Mouse (Mus musculus): ENCODE data around the gene Frg2f1. TPM values are rescaled to one million over a fixed set of nuclear protein-coding genes. Genes with fewer than 3 reads are reported as not detected.
A peak's percentile ranks its signal among the peaks of the same experiment; 100 is the strongest.

Frg2f1 gene
- polyA plus RNA-seq, 2 experiments, result 0.53 to 1.1 TPM

- Histone ChIP-seq H3K4me3 (ENCODE audit: insufficient read depth in 1 of 2, low read depth in 2 of 2, low read length in 2 of 2) (no peak overlapping the region), H3K9me3 (ENCODE audit: control insufficient read depth, low read length) (no peaks in the 10 kb centered on the region), H3K9ac (replicated peaks) (no peak overlapping the region), H3K4me2 (ENCODE audit: low read depth) (no peak overlapping the region), H3K27me3 (ENCODE audit: control insufficient read depth, insufficient read depth, low read length) (peaks cover 27% of the 10 kb centered on the region), H3K27ac (no peak overlapping the region), H3K36me3 (replicated peaks; ENCODE audit: control insufficient read depth, insufficient read depth, low read depth) (no peaks in the 10 kb centered on the region), H3K4me1 (replicated peaks; ENCODE audit: control insufficient read depth in 2 of 2, insufficient read depth in 2 of 2, low read length in 1 of 2) (no peaks in the 10 kb centered on the region; a peak in 1 of 4 replicates)
- ATAC-seq (ENCODE audit: insufficient read depth), result no peak
- no peak for DNase-seq (ENCODE audit: low read depth in 3 of 3, low spot score in 3 of 3)
- WGBS (ENCODE audit: insufficient replicate concordance), result 73% methylated on average over 10 of the region's 10 CpGs
- TF ChIP-seq CTCF (IDR thresholded peaks at IDR 0.05; ENCODE audit: low read depth), result no peak
Observed at GRCm38 (mm10) chr4:119489666-119490065, 49.7 kb downstream of the Frg2f1 start.

- ATAC-seq (ENCODE audit: insufficient read depth) (no peak), DNase-seq (ENCODE audit: low read depth in 3 of 3, low spot score in 3 of 3) (no peak)
- H3K36me3 ChIP-seq (replicated peaks; ENCODE audit: control insufficient read depth, insufficient read depth, low read depth), result no peaks in the 10 kb centered on the region
- no peaks in the 10 kb centered on the region for H3K9me3 ChIP-seq (ENCODE audit: control insufficient read depth, low read length)
- H3K4me1 ChIP-seq (replicated peaks; ENCODE audit: control insufficient read depth in 2 of 2, insufficient read depth in 2 of 2, low read length in 1 of 2), result no peaks in the 10 kb centered on the region
- no peak overlapping the region for H3K4me2 ChIP-seq (ENCODE audit: low read depth)
- TF ChIP-seq CTCF (IDR thresholded peaks at IDR 0.05; ENCODE audit: low read depth) (no peak), EP300 (IDR thresholded peaks at IDR 0.05; ENCODE audit: low read depth) (no peak)
- no peak overlapping the region for H3K4me3 ChIP-seq (ENCODE audit: insufficient read depth in 1 of 2, low read depth in 2 of 2, low read length in 2 of 2)
- H3K27ac ChIP-seq, result no peak overlapping the region
- no peak overlapping the region for H3K9ac ChIP-seq (replicated peaks)
- WGBS (ENCODE audit: insufficient replicate concordance), result 59% methylated on average over 7 of the region's 7 CpGs
- no peaks in the 10 kb centered on the region; the same call in 1 of the 2 replicates for H3K27me3 ChIP-seq (ENCODE audit: control insufficient read depth, insufficient read depth, low read length)
Observed at GRCm38 (mm10) chr4:119484882-119485281, 54.4 kb downstream of the Frg2f1 start.

DNA sequence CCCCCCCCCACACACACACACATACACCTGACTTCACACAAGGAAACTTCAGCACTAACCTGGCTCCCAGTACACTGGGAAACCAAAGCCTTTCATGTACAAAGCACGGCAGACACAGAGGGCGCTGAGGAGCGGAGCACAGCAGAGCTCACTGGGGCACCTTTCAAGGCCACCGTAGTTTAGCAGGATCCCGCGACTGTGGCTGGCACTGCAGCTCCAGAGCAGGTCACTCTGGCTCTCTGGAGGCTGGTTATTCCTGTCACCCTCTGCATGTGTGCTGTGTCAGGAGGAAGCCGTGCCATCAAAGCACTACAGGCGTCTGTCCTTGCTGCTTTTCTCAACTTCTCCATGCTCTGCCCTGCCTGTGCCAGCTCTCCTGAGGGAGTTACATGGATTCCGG lies 56.3 kb downstream of the Frg2f1 start:
- no peak overlapping the region for H3K4me2 ChIP-seq (ENCODE audit: low read depth)
- H3K4me1 ChIP-seq (replicated peaks; ENCODE audit: control insufficient read depth in 2 of 2, insufficient read depth in 2 of 2, low read length in 1 of 2), result no peaks in the 10 kb centered on the region
- WGBS (ENCODE audit: insufficient replicate concordance), result 38% methylated on average over 9 of the region's 9 CpGs
- no peaks in the 10 kb centered on the region for H3K9me3 ChIP-seq (ENCODE audit: control insufficient read depth, low read length)
- no peak for TF ChIP-seq EP300 (IDR thresholded peaks at IDR 0.05; ENCODE audit: low read depth)
- TF ChIP-seq CTCF (IDR thresholded peaks at IDR 0.05; ENCODE audit: low read depth), result 0 out of 2 replicates have a peak, but pooled peaks have one; percentile 10
- H3K9ac ChIP-seq (replicated peaks), result no peak overlapping the region
- H3K27ac ChIP-seq, result no peak overlapping the region
- no peak for ATAC-seq (ENCODE audit: insufficient read depth)
- DNase-seq (ENCODE audit: low read depth in 3 of 3, low spot score in 3 of 3), result no peak
- H3K27me3 ChIP-seq (ENCODE audit: control insufficient read depth, insufficient read depth, low read length), result no peaks in the 10 kb centered on the region; the same call in 1 of the 2 replicates
- H3K4me3 ChIP-seq (ENCODE audit: insufficient read depth in 1 of 2, low read depth in 2 of 2, low read length in 2 of 2), result no peak overlapping the region
- no peaks in the 10 kb centered on the region for H3K36me3 ChIP-seq (replicated peaks; ENCODE audit: control insufficient read depth, insufficient read depth, low read depth)

Other genes starting within 250 kb of the Frg2f1 start
- 135 and 250 TPM in 2 replicates for gene Ybx1, start 244.9 kb downstream of the Frg2f1 start, polyA plus RNA-seq (2012; rRNA removed)
- gene Ybx1, start 244.9 kb downstream of the Frg2f1 start, polyA plus RNA-seq (2014; fragmentation: Nextera tagmentation; extraction: Ambion mirVana), result 297 and 335 TPM in 2 replicates
- gene Ppih, start 219.0 kb downstream of the Frg2f1 start, polyA plus RNA-seq (2012; rRNA removed), result 42.3 and 52.2 TPM in 2 replicates
- gene Ppih, start 219.0 kb downstream of the Frg2f1 start, polyA plus RNA-seq (2014; fragmentation: Nextera tagmentation; extraction: Ambion mirVana), result 76.0 and 80.8 TPM in 2 replicates
- 0.15 and 0.41 TPM in 2 replicates for gene Ccdc30, start 124.0 kb downstream of the Frg2f1 start, polyA plus RNA-seq (2012; rRNA removed)
- gene Ccdc30, start 124.0 kb downstream of the Frg2f1 start, polyA plus RNA-seq (2014; fragmentation: Nextera tagmentation; extraction: Ambion mirVana), result 0.96 and 1.2 TPM in 2 replicates
- gene Ppcs, start 117.1 kb downstream of the Frg2f1 start, polyA plus RNA-seq (2012; rRNA removed), result 5.0 and 6.5 TPM in 2 replicates
- 14.4 and 15.5 TPM in 2 replicates for gene Ppcs, start 117.1 kb downstream of the Frg2f1 start, polyA plus RNA-seq (2014; fragmentation: Nextera tagmentation; extraction: Ambion mirVana)
- 0.04 and 0.06 TPM in 2 replicates for gene Zmynd12, start 116.7 kb downstream of the Frg2f1 start, polyA plus RNA-seq (2012; rRNA removed)
- gene Zmynd12, start 116.7 kb downstream of the Frg2f1 start, polyA plus RNA-seq (2014; fragmentation: Nextera tagmentation; extraction: Ambion mirVana), result 0.15 TPM in 2 replicates
- gene Rimkla, start 46.9 kb downstream of the Frg2f1 start, polyA plus RNA-seq (2012; rRNA removed), result 0.01 and 0.02 TPM in 2 replicates
- gene Rimkla, start 46.9 kb downstream of the Frg2f1 start, polyA plus RNA-seq (2014; fragmentation: Nextera tagmentation; extraction: Ambion mirVana), result not detected in 2 replicates
- gene Foxj3, start 2.5 kb downstream of the Frg2f1 start, polyA plus RNA-seq (2012; rRNA removed), result 4.1 and 4.7 TPM in 2 replicates
- gene Foxj3, start 2.5 kb downstream of the Frg2f1 start, polyA plus RNA-seq (2014; fragmentation: Nextera tagmentation; extraction: Ambion mirVana), result 4.5 and 5.6 TPM in 2 replicates
- gene Guca2a, start 98.2 kb upstream of the Frg2f1 start, polyA plus RNA-seq (2012; rRNA removed), result 0.14 TPM in 1 of 2 replicates, not detected in the other
- not detected in 2 replicates for gene Guca2a, start 98.2 kb upstream of the Frg2f1 start, polyA plus RNA-seq (2014; fragmentation: Nextera tagmentation; extraction: Ambion mirVana)
- 0.12 and 0.64 TPM in 2 replicates for gene Guca2b, start 119.4 kb upstream of the Frg2f1 start, polyA plus RNA-seq (2012; rRNA removed)
- not detected in 2 replicates for gene Guca2b, start 119.4 kb upstream of the Frg2f1 start, polyA plus RNA-seq (2014; fragmentation: Nextera tagmentation; extraction: Ambion mirVana)
- gene Hivep3, start 194.3 kb upstream of the Frg2f1 start, polyA plus RNA-seq (2012; rRNA removed), result 1.7 and 1.9 TPM in 2 replicates
- 2.3 and 2.7 TPM in 2 replicates for gene Hivep3, start 194.3 kb upstream of the Frg2f1 start, polyA plus RNA-seq (2014; fragmentation: Nextera tagmentation; extraction: Ambion mirVana)

Data from liver, embryonic 14.5 days (tissue).